Mouse (Mus musculus) neural tube, embryonic 11.5 days (tissue): ENCODE data around the gene Cdk19. TPM values are rescaled to one million over a fixed set of nuclear protein-coding genes. Genes with fewer than 3 reads are reported as not detected.
"Not testable (repeated sequence)": the region's sequence is repeated elsewhere in the genome, so short reads cannot be mapped to it uniquely, and the experiment has no call there.

Experiments
- ATAC-seq: fragments of 200-750 bp; cut with Nextera tagmentation; 2 replicates; pipeline ENCODE4 v1.8.0; 2017; ENCODE audit warnings: moderate number of reproducible peaks, mild to moderate bottlenecking, moderate TSS enrichment, moderate library complexity; ENCODE audit not compliant: insufficient read depth, low FRiP score, low TSS enrichment
- DNase-seq: peaks from one replicate; pipeline ENCODE4 v3.0.0-alpha.2; 2015; ENCODE audit warnings: low spot score
- H3K27ac ChIP-seq: fragments of 300-500 bp; sonication (generic); 2 replicates; pipeline ENCODE4 v1.5.1; 2014; ENCODE audit warnings: low read depth, mild to moderate bottlenecking, low read length
- H3K27me3 ChIP-seq: fragments of 300-500 bp; sonication (generic); 2 replicates; pipeline ENCODE4 v1.6.1; 2014; ENCODE audit warnings: mild to moderate bottlenecking, low read length, mixed read lengths; ENCODE audit not compliant: control insufficient read depth, insufficient read depth
- H3K36me3 ChIP-seq: fragments of 300-500 bp; sonication (generic); 2 replicates; pipeline ENCODE4 v1.6.1; 2014; ENCODE audit warnings: mild to moderate bottlenecking, low read length, moderate library complexity, mixed read lengths; ENCODE audit not compliant: control insufficient read depth, insufficient read depth
- H3K4me1 ChIP-seq: fragments of 300-500 bp; sonication (generic); 2 replicates; pipeline ENCODE4 v1.6.1; 2014; ENCODE audit warnings: low read length, mixed read lengths; ENCODE audit not compliant: control insufficient read depth, insufficient read depth
- H3K4me2 ChIP-seq: fragments of 300-500 bp; sonication (generic); 2 replicates; pipeline ENCODE4 v1.6.1; 2014; ENCODE audit warnings: low read depth, mild to moderate bottlenecking, moderate library complexity
- H3K4me3 ChIP-seq: fragments of 300-500 bp; sonication (generic); 2 replicates; pipeline ENCODE4 v1.5.1; 2014; ENCODE audit warnings: low read depth, low read length
- H3K9ac ChIP-seq: fragments of 300-500 bp; sonication (generic); 2 replicates; pipeline ENCODE4 v1.6.1; 2014; ENCODE audit warnings: mild to moderate bottlenecking, low read length
- H3K9me3 ChIP-seq: fragments of 300-500 bp; sonication (generic); 2 replicates; pipeline ENCODE4 v1.6.1; 2016; ENCODE audit warnings: low read length; ENCODE audit not compliant: control insufficient read depth
- WGBS: fragments of 180-500 bp; shearing (Covaris S2); extraction: QIAGEN DNeasy Blood & Tissue Kit; methylation state at CpG from one replicate; pipeline ENCODE4 v1.1.7; 2014; 5-methylcytosine and 5-hydroxymethylcytosine counted together
- polyA plus RNA-seq: library from polyadenylated mRNA; unstranded; fragments of >200 nt; fragmentation: Nextera tagmentation; extraction: Ambion mirVana; gene quantifications from 2 replicates; pipeline ENCODE4 v1.2.1, GENCODE M21; 2014

The Cdk19 gene
- polyA plus RNA-seq, 1 experiment from 2014 or later, result 8.2 TPM

DNA sequence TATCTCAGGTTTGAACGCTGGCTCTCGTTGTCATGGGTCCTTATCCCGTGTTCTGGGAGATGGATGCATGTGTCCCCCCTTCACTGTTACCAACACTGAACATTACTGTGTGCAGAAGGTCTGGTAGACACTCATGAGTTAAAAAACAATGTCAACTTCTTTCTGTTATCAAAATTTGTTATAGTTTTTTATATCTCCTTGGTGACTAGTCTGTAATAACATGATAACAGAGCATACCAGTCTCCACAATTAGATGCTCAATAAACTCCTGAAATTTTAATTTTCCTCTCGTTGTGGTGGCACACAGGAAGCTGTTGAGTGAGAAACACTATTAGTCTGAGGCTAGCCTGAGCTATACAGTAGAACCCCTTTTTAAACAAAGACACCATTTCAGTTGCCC, 159.1 kb downstream of the Cdk19 start:
- Histone ChIP-seq H3K4me3 (no peak overlapping the region), H3K4me1 (no peaks in the 10 kb centered on the region), H3K27me3 (no peaks in the 10 kb centered on the region), H3K4me2 (no peak overlapping the region), H3K27ac (no peak overlapping the region), H3K9me3 (no peaks in the 10 kb centered on the region), H3K9ac (no peak overlapping the region), H3K36me3 (no peaks in the 10 kb centered on the region)
- ATAC-seq, result no peak
- no peak for DNase-seq
- 87% methylated on average over 4 of the region's 4 CpGs for WGBS

DNA sequence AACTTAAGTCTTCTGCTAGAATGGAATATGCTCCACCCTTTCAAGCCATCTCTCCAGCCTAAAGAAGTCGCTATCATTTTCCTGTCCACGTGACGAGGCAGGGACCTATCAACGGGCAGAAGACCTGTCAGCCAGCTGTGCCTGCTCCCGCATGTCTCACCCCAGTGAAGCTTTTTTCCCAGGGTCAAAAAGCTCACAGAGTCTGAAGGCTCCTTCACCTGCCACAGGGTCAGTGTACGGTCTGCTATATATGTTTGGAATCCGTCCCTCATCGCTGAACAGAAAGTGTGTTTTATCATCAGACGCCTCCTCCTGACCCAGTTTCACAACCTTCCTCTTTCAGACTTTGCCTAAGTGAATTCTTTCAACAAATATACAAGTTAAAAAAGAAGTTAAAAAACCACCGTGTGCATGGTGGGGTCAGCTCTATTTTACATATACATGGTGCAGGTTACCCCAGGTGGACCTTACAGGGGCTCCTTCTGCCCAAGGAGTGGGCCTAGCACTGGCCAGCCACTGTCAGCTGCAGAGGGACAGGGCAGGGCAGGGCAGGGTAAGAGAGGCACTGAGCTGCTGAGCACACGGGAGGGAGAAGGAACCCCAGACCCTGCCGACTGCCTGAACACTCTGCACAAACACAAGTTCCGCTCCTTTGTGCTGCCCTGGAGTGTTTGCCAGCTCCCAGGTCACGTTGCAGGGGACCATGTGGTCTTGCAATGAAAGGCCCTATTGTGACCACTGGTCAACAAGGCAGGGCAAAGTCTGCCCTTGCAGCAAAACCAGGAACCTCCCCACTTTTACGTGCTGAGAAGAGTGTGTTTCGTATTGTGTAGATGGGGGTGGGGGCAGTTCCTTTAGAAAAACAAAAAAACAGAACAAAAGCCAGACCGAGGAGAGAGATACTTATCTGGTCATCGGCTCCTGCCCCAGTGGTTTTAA, 160.2 kb downstream of the Cdk19 start:
- no peak for ATAC-seq
- Histone ChIP-seq H3K27ac (no peak overlapping the region), H3K36me3 (no peaks in the 10 kb centered on the region), H3K4me1 (no peaks in the 10 kb centered on the region), H3K4me3 (no peak overlapping the region), H3K9ac (peak overlapping the region; percentile 11; the same call in 1 of the 2 replicates), H3K27me3 (no peaks in the 10 kb centered on the region), H3K4me2 (no peak overlapping the region), H3K9me3 (no peaks in the 10 kb centered on the region)
- DNase-seq, result peak; percentile 37
- 51% methylated on average over 18 of the region's 18 CpGs for WGBS

DNA sequence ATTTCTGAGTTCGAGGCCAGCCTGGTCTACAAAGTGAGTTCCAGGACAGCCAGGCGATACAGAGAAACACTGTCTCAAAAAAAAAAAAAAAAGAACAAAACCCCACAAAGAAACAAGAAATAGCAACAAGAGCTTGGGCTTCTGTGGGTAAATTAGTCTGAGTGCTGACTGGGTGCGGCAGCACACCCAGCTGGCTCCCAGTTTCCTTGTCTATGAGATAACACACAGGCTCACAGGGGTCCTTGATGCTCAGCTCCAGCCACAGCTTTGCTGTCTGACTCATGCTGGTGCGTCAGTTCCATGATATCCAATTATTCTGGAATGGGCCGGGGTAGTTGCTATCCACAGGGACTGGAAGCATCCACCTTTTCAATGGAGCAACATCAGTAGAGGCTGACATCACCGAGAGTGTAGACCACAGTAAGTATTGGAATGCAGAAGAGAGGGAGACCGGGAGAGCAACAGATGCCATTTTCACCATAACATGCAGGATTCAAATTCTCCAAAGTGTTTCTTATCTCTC, 161.4 kb downstream of the Cdk19 start:
- WGBS, result 92% methylated on average over 7 of the region's 7 CpGs
- no peaks in the 10 kb centered on the region for H3K27me3 ChIP-seq
- H3K36me3 ChIP-seq, result no peaks in the 10 kb centered on the region
- H3K9ac ChIP-seq, result no peak overlapping the region
- H3K4me2 ChIP-seq, result no peak overlapping the region
- H3K4me1 ChIP-seq, result no peaks in the 10 kb centered on the region
- DNase-seq (no peak), ATAC-seq (no peak)
- no peak overlapping the region for H3K27ac ChIP-seq
- no peaks in the 10 kb centered on the region for H3K9me3 ChIP-seq
- no peak overlapping the region for H3K4me3 ChIP-seq

DNA sequence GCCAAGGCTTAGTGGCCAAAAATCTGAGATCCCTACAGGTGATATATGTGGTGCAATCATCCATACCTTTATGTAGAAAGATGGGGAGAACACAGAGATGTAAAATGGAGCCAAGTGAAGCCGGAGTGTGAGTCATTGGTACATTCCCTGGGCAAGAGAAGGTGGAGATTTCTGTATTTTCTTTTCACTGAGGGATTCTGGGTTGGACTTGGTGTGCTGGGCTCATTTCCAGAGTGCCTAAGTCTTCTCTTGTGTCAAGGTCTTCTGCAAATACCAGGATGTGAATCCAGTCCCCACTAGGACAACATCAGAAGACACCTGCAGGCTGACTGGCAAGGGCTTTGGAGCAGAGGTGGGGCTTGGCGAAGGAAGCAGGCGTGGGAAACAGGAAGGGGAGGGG, 163.4 kb downstream of the Cdk19 start:
- Histone ChIP-seq H3K4me3 (no peak overlapping the region), H3K36me3 (no peaks in the 10 kb centered on the region), H3K4me2 (no peak overlapping the region), H3K9ac (no peak overlapping the region), H3K27ac (no peak overlapping the region), H3K4me1 (no peaks in the 10 kb centered on the region), H3K27me3 (no peaks in the 10 kb centered on the region), H3K9me3 (no peaks in the 10 kb centered on the region)
- 84% methylated on average over 2 of the region's 3 CpGs for WGBS
- DNase-seq (no peak), ATAC-seq (no peak)

DNA sequence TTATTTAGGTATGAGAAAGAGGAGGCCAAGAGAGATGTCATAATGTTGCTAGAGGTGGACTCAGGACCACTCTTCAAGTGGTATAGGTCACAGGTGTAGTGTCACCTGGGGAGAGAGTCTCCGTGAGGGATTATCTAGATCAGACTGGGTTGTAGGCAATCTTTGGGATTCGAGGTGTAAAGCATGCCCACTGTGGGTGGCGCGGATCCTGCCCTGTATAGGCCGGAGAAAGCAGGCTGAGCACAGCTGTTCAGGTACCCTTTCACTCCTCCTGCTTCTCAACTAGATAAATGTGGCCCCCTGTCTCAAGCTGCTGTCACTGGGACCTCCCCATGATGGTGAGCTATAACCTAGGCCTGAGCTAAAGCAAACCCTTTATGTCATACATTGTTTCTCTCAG, 171.0 kb downstream of the Cdk19 start:
- no peak overlapping the region for H3K9ac ChIP-seq
- H3K4me2 ChIP-seq, result no peak overlapping the region
- H3K4me3 ChIP-seq, result no peak overlapping the region
- H3K27ac ChIP-seq, result no peak overlapping the region
- DNase-seq, result no peak
- no peaks in the 10 kb centered on the region for H3K27me3 ChIP-seq
- H3K9me3 ChIP-seq, result no peaks in the 10 kb centered on the region
- H3K36me3 ChIP-seq, result no peaks in the 10 kb centered on the region
- no peak for ATAC-seq
- 95% methylated on average over 5 of the region's 5 CpGs for WGBS
- H3K4me1 ChIP-seq, result no peaks in the 10 kb centered on the region

DNA sequence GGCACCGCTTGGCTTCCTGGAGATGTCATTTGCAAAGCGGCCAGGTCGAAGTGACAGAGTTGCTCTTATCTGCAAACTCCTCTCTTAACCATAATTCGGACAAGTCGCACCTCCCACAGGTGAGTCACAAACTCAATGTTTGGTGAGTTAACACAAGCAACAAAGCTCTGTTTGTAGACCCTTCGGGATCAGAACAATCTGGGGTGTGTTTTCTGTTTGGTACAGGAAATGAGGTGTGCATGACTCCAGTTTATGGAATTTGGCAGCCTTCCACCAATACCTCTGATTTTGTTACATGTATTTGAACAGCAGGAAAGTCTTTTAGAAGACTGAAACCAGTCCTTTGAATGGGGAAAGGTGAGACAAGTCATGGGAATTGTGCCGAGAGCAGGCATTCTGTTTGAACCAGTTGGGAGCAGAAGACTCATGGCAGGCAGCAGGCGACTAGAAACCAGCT, 171.9 kb downstream of the Cdk19 start:
- Histone ChIP-seq H3K4me3 (no peak overlapping the region), H3K27ac (no peak overlapping the region), H3K36me3 (no peaks in the 10 kb centered on the region), H3K9me3 (no peaks in the 10 kb centered on the region), H3K4me1 (no peaks in the 10 kb centered on the region), H3K4me2 (no peak overlapping the region), H3K27me3 (no peaks in the 10 kb centered on the region), H3K9ac (no peak overlapping the region)
- ATAC-seq (no peak), DNase-seq (no peak)
- WGBS, result 92% methylated on average over 8 of the region's 8 CpGs

DNA sequence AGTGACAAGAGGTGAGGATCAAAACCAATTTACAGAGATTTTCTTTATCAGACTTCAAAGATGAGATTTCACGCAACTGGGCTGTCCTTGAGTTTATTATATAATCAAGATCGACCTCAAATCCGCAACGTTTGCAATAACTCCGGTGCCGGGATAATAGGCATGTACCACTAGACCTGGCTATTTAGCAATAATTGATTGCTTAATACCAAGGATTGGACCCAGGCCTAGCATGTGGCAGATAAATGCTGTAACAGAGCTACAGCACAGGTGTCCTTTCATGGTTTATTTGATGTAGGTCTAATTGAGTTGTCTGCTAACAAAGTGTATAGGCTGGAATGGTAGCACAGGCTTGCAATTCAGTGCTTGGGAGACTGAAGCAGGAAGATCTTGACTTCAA, 172.8 kb downstream of the Cdk19 start:
- DNase-seq, result no peak
- 94% methylated on average over 6 of the region's 6 CpGs for WGBS

DNA sequence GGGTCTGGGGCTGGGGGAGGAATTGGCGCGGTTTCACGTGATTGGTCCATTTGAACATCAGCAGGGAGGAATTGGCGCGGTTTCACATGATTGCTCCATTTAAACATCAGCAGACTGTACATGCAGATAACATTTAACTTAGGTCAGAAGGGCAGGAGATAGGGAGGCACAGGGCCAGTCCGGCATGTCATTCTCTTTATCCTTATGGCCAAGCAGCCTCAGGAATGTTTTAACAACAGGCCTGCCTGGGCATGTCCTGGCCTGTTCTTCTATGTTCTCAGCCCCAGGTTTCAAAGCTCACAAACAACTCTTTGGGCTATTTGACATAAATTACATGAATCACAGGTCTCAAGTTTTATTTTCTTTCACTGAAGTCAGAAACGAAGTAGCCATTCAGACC, 173.6 kb downstream of the Cdk19 start:
- not testable (repeated sequence) for H3K4me2 ChIP-seq, H3K27me3 ChIP-seq, H3K9me3 ChIP-seq, DNase-seq, H3K27ac ChIP-seq, H3K4me1 ChIP-seq, ATAC-seq, H3K4me3 ChIP-seq, H3K36me3 ChIP-seq, H3K9ac ChIP-seq
- WGBS, result 93% methylated on average over 7 of the region's 7 CpGs

More for the DNA sequence above, 172.8 kb downstream of the Cdk19 start:
- Histone ChIP-seq H3K9me3 (no peaks in the 10 kb centered on the region), H3K4me1 (no peaks in the 10 kb centered on the region), H3K27ac (no peak overlapping the region), H3K9ac (no peak overlapping the region), H3K4me3 (no peak overlapping the region), H3K27me3 (no peaks in the 10 kb centered on the region), H3K4me2 (no peak overlapping the region), H3K36me3 (no peaks in the 10 kb centered on the region)
- no peak for ATAC-seq

DNA sequence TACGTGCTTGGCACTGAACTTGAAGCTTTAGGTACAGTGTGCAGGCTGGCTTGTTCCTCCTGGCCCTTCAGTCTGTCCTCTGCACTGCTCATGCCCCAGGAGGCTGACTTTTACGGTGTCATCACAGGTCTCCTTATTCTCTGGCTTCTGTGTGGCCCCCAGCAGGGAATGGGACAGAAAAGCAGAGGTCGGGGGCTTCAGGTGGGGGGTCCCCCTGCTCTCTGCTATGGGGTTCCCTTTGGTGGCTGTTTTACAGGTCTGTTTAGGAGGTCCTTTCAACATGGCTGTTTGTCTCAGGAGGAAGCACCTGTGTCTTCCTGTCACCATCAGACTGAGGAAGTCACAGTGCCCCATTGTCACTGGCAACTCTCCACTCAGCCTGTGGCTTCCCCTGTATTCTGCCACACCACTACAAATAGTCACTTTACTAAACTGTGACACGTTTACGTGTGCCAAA, 175.9 kb downstream of the Cdk19 start:
- H3K27ac ChIP-seq, result no peak overlapping the region
- no peaks in the 10 kb centered on the region for H3K36me3 ChIP-seq
- H3K4me3 ChIP-seq, result no peak overlapping the region
- H3K4me2 ChIP-seq, result no peak overlapping the region
- H3K9me3 ChIP-seq, result no peaks in the 10 kb centered on the region
- ATAC-seq, result no peak
- WGBS, result 73% methylated on average over 5 of the region's 5 CpGs
- no peaks in the 10 kb centered on the region for H3K4me1 ChIP-seq
- no peak for DNase-seq
- no peak overlapping the region for H3K9ac ChIP-seq
- H3K27me3 ChIP-seq, result no peaks in the 10 kb centered on the region
